Mouse (Mus musculus) hindbrain, embryonic 15.5 days (tissue): Measurements from ENCODE around the gene Lrrc75a. TPM values are rescaled to one million over a fixed set of nuclear protein-coding genes. Genes with fewer than 3 reads are reported as not detected.
"Not testable (repeated sequence)": the region's sequence is repeated elsewhere in the genome, so short reads cannot be mapped to it uniquely, and the experiment has no call there.

Source experiments
- ATAC-seq: fragments of 200-750 bp; cut with Nextera tagmentation; 2 replicates; pipeline ENCODE4 v1.8.0; 2017; ENCODE audit warnings: low read depth, moderate number of reproducible peaks, moderate TSS enrichment; ENCODE audit not compliant: low FRiP score
- H3K27ac ChIP-seq: fragments of 300-500 bp; sonication (generic); replicated peaks from 2 replicates; pipeline ENCODE4 v1.5.1; 2015; ENCODE audit warnings: mild to moderate bottlenecking, inconsistent platforms
- H3K27me3 ChIP-seq: fragments of 300-500 bp; sonication (generic); 2 replicates; pipeline ENCODE4 v1.6.1; 2015; ENCODE audit warnings: control low read depth, inconsistent platforms
- H3K36me3 ChIP-seq: fragments of 300-500 bp; sonication (generic); 2 replicates; pipeline ENCODE4 v1.6.1; 2015; ENCODE audit warnings: control low read depth, inconsistent platforms
- H3K4me1 ChIP-seq: fragments of 300-500 bp; sonication (generic); replicated peaks from 2 replicates; pipeline ENCODE4 v1.6.1; 2015; ENCODE audit warnings: control low read depth, inconsistent platforms
- H3K4me2 ChIP-seq: fragments of 300-500 bp; sonication (generic); 2 replicates; pipeline ENCODE4 v1.6.1; 2015; ENCODE audit warnings: moderate library complexity, mild to moderate bottlenecking, inconsistent platforms
- H3K4me3 ChIP-seq: fragments of 300-500 bp; sonication (generic); 2 replicates; pipeline ENCODE4 v1.5.1; 2015; ENCODE audit warnings: mild to moderate bottlenecking, inconsistent platforms
- H3K9ac ChIP-seq: fragments of 300-500 bp; sonication (generic); 2 replicates; pipeline ENCODE4 v1.6.1; 2015; ENCODE audit warnings: inconsistent platforms
- H3K9me3 ChIP-seq: fragments of 300-500 bp; sonication (generic); 2 replicates; pipeline ENCODE4 v1.6.1; 2016; ENCODE audit warnings: control low read depth, inconsistent platforms
- WGBS: fragments of 180-500 bp; shearing (Covaris S2); methylation state at CpG from one replicate; pipeline ENCODE4 v1.1.7; 2015; 5-methylcytosine and 5-hydroxymethylcytosine counted together
- polyA plus RNA-seq: library from polyadenylated mRNA; unstranded; fragments of >200 nt; fragmentation: Nextera tagmentation; extraction: Ambion mirVana; gene quantifications from 2 replicates; pipeline ENCODE4 v1.2.1, GENCODE M21; 2015

Gene Lrrc75a
- polyA plus RNA-seq, 1 experiment from 2014 or later = 12.9 TPM

- no peak for ATAC-seq
- 87% methylated on average over 6 of the region's 6 CpGs for WGBS
These were observed 15.9 kb upstream of the Lrrc75a start for GRCm38 (mm10) chr11:62664250-62664649.

GRCm38 (mm10) chr11:62660885-62661284 lies 12.6 kb upstream of the Lrrc75a start:
- Histone ChIP-seq H3K36me3 (no peaks in the 10 kb centered on the region), H3K27me3 (no peaks in the 10 kb centered on the region), H3K27ac (no peak overlapping the region), H3K4me3 (no peak overlapping the region), H3K4me2 (no peak overlapping the region), H3K9me3 (no peaks in the 10 kb centered on the region), H3K4me1 (no peaks in the 10 kb centered on the region), H3K9ac (no peak overlapping the region)
- no peak for ATAC-seq
- WGBS = 63% methylated on average over 4 of the region's 4 CpGs

More at GRCm38 (mm10) chr11:62664250-62664649, 15.9 kb upstream of the Lrrc75a start:
- Histone ChIP-seq H3K4me3 (no peak overlapping the region), H3K27me3 (no peaks in the 10 kb centered on the region), H3K36me3 (no peaks in the 10 kb centered on the region), H3K9me3 (no peaks in the 10 kb centered on the region), H3K4me1 (no peaks in the 10 kb centered on the region), H3K9ac (no peak overlapping the region), H3K4me2 (no peak overlapping the region), H3K27ac (no peak overlapping the region)

GRCm38 (mm10) chr11:62652080-62652479 lies 3.8 kb upstream of the Lrrc75a start:
- Histone ChIP-seq H3K36me3 (no peaks in the 10 kb centered on the region), H3K4me1 (peaks cover 18% of the 10 kb centered on the region), H3K4me2 (no peak overlapping the region), H3K4me3 (no peak overlapping the region), H3K27me3 (no peaks in the 10 kb centered on the region), H3K9ac (no peak overlapping the region), H3K27ac (no peak overlapping the region), H3K9me3 (no peaks in the 10 kb centered on the region)
- no peak for ATAC-seq
- 85% methylated on average over 3 of the region's 3 CpGs for WGBS

- ATAC-seq = no peak
- whole genome bisulfite sequencing = 91% methylated on average over 3 of the region's 3 CpGs
- H3K4me2 ChIP-seq = no peak overlapping the region
- peaks cover 24% of the 10 kb centered on the region for H3K4me1 ChIP-seq
- H3K36me3 ChIP-seq = no peaks in the 10 kb centered on the region
- H3K9ac ChIP-seq = no peak overlapping the region
- no peak overlapping the region for H3K27ac ChIP-seq
- H3K27me3 ChIP-seq = no peaks in the 10 kb centered on the region
- no peak overlapping the region for H3K4me3 ChIP-seq
- no peaks in the 10 kb centered on the region for H3K9me3 ChIP-seq
These were observed 3.2 kb upstream of the Lrrc75a start for GRCm38 (mm10) chr11:62651563-62651962.

GRCm38 (mm10) chr11:62649803-62650202 lies 1.5 kb upstream of the Lrrc75a start:
- Histone ChIP-seq H3K4me2 (0 out of 2 replicates have a peak overlapping the region, but pooled peaks have one; percentile 93), H3K4me1 (peaks cover 41% of the 10 kb centered on the region)
- H3K36me3 ChIP-seq, H3K9me3 ChIP-seq, ATAC-seq, H3K27me3 ChIP-seq, H3K9ac ChIP-seq, H3K4me3 ChIP-seq, H3K27ac ChIP-seq: not testable (repeated sequence)
- 84% methylated on average over 4 of the region's 4 CpGs for WGBS

- H3K4me2 ChIP-seq = peak within 1 kb of the TSS; percentile 93
- H3K9ac ChIP-seq = peak within 1 kb of the TSS; percentile 69
- H3K4me3 ChIP-seq = peak within 1 kb of the TSS; percentile 87
- no peaks in the 10 kb centered on the region for H3K27me3 ChIP-seq
- WGBS = 2% methylated on average over 33 of the region's 53 CpGs
- no peaks in the 10 kb centered on the region for H3K36me3 ChIP-seq
- peaks cover 50% of the 10 kb centered on the region for H3K4me1 ChIP-seq
- ATAC-seq = peak; percentile 83
- H3K9me3 ChIP-seq = no peaks in the 10 kb centered on the region
- peak within 1 kb of the TSS; percentile 49 for H3K27ac ChIP-seq
These were observed 468 bp upstream of the Lrrc75a start, which contains the start of gene Mmgt2 for GRCm38 (mm10) chr11:62648591-62649391. Gene Mmgt2, plus strand, starts transcription at chr11:62648664.

- peak overlapping the region; percentile 56; the same call in 1 of the 2 replicates for H3K27ac ChIP-seq
- peaks cover 63% of the 10 kb centered on the region for H3K4me1 ChIP-seq
- no peaks in the 10 kb centered on the region for H3K9me3 ChIP-seq
These were observed 1.3 kb downstream of the Lrrc75a start for GRCm38 (mm10) chr11:62646958-62647515.

GRCm38 (mm10) chr11:62646495-62646843 lies 1.9 kb downstream of the Lrrc75a start:
- H3K4me3 ChIP-seq = peak overlapping the region; percentile 87
- H3K9ac ChIP-seq = peak overlapping the region; percentile 32; the same call in 1 of the 2 replicates
- ATAC-seq = no peak
- H3K9me3 ChIP-seq = no peaks in the 10 kb centered on the region
- peak overlapping the region; percentile 93 for H3K4me2 ChIP-seq
- WGBS = 25% methylated on average over 4 of the region's 4 CpGs
- peaks cover 63% of the 10 kb centered on the region for H3K4me1 ChIP-seq
- no peaks in the 10 kb centered on the region for H3K27me3 ChIP-seq
- no peaks in the 10 kb centered on the region for H3K36me3 ChIP-seq
- H3K27ac ChIP-seq = peak overlapping the region; percentile 56

More at GRCm38 (mm10) chr11:62646958-62647515, 1.3 kb downstream of the Lrrc75a start:
- 53% methylated on average over 7 of the region's 7 CpGs for WGBS
- Histone ChIP-seq H3K27me3 (no peaks in the 10 kb centered on the region), H3K36me3 (no peaks in the 10 kb centered on the region), H3K4me3 (peak overlapping the region; percentile 87), H3K4me2 (peak overlapping the region; percentile 93), H3K9ac (peak overlapping the region; percentile 69; the same call in 1 of the 2 replicates)
- ATAC-seq = no peak

- Histone ChIP-seq H3K27ac (peak overlapping the region; percentile 56; the same call in 1 of the 2 replicates), H3K4me2 (peak overlapping the region; percentile 93), H3K4me1 (peaks cover 63% of the 10 kb centered on the region), H3K9me3 (no peaks in the 10 kb centered on the region), H3K36me3 (no peaks in the 10 kb centered on the region), H3K9ac (peak overlapping the region; percentile 32; the same call in 1 of the 2 replicates), H3K4me3 (peak overlapping the region; percentile 87), H3K27me3 (no peaks in the 10 kb centered on the region)
- 35% methylated on average over 8 of the region's 8 CpGs for WGBS
- no peak for ATAC-seq
These were observed 2.4 kb downstream of the Lrrc75a start for GRCm38 (mm10) chr11:62645732-62646494.

- Histone ChIP-seq H3K27ac (no peak overlapping the region), H3K27me3 (no peaks in the 10 kb centered on the region), H3K9ac (no peak overlapping the region), H3K4me3 (no peak overlapping the region), H3K4me2 (peak overlapping the region; percentile 93), H3K4me1 (peaks cover 63% of the 10 kb centered on the region), H3K9me3 (no peaks in the 10 kb centered on the region), H3K36me3 (no peaks in the 10 kb centered on the region)
- ATAC-seq = no peak
- WGBS = 81% methylated on average over 4 of the region's 4 CpGs
These were observed 3.0 kb downstream of the Lrrc75a start for GRCm38 (mm10) chr11:62645337-62645675.

GRCm38 (mm10) chr11:62644602-62645336 lies 3.6 kb downstream of the Lrrc75a start:
- WGBS = 86% methylated on average over 5 of the region's 5 CpGs
- peaks cover 63% of the 10 kb centered on the region for H3K4me1 ChIP-seq

More at GRCm38 (mm10) chr11:62644602-62645336, 3.6 kb downstream of the Lrrc75a start:
- no peak overlapping the region for H3K27ac ChIP-seq
- no peak overlapping the region for H3K4me3 ChIP-seq
- H3K27me3 ChIP-seq = no peaks in the 10 kb centered on the region
- no peak for ATAC-seq
- H3K4me2 ChIP-seq = no peak overlapping the region
- no peak overlapping the region for H3K9ac ChIP-seq
- H3K9me3 ChIP-seq = no peaks in the 10 kb centered on the region
- H3K36me3 ChIP-seq = no peaks in the 10 kb centered on the region
